18 mouse cellular contexts compared by ENCODE assay signal in genomic region chr3:138210432-138211075, GRCm38 (mm10). TPM values are rescaled to one million over a fixed set of nuclear protein-coding genes. Genes with fewer than 3 reads are reported as not detected.
"Had no signal": no experiment of that assay in that cellular context is flagged by ENCODE, and none has a peak within 500 bp of the region (broad histone marks: within the 10 kb centered on the region; RNA-seq: fewer than 3 reads in every experiment).

No protein-coding gene starts in this region.

- H3K9ac ChIP-seq: liver, embryonic 15.5 days; lung, embryonic 14.5 days; midbrain, embryonic 12.5 days; neural tube, embryonic 13.5 days had no signal

- H3K27ac ChIP-seq: left cerebral cortex, adult 2 months; limb, embryonic 10.5 days; liver, embryonic 15.5 days; midbrain, embryonic 12.5 days; neural tube, embryonic 13.5 days had no signal

- H3K27me3 ChIP-seq: liver, embryonic 15.5 days; midbrain, embryonic 12.5 days; neural tube, embryonic 13.5 days had no signal

- DNase-seq: kidney, adult 8-10 months; kidney, postnatal 25 days; lung, embryonic 14.5 days; right cerebral cortex, adult 18-20 months; right cerebral cortex, postnatal 25 days; thymus, postnatal 36 days had no signal

- H3K4me1 ChIP-seq: liver, embryonic 15.5 days had no signal

- H3K4me3 ChIP-seq: left cerebral cortex, adult 2 months; limb, embryonic 10.5 days; liver, embryonic 15.5 days; midbrain, embryonic 12.5 days; neural tube, embryonic 13.5 days had no signal

- H3K9me3 ChIP-seq: limb, embryonic 10.5 days; liver, embryonic 15.5 days; midbrain, embryonic 12.5 days; neural tube, embryonic 13.5 days had no signal

- H3K36me3 ChIP-seq: limb, embryonic 10.5 days; liver, embryonic 15.5 days; midbrain, embryonic 12.5 days; neural tube, embryonic 13.5 days had no signal

RNA-seq across cellular contexts. Expression of gene Adh7, which starts 7.0 kb away (rescaled TPM):
- total RNA-seq: megakaryocyte-erythroid progenitor cell, adult 5-6 weeks had no signal

RNA-seq across cellular contexts. Expression of gene 4930579F01Rik, which starts 16.9 kb away (rescaled TPM):
- total RNA-seq: layer of hippocampus, postnatal 25 days; left cerebral cortex, adult 2 months; left cerebral cortex, postnatal 14 days; megakaryocyte-erythroid progenitor cell, adult 5-6 weeks had no signal
- polyA plus RNA-seq: limb, embryonic 10.5 days; liver, embryonic 11.5 days; liver, embryonic 15.5 days; midbrain, embryonic 12.5 days; midbrain, embryonic 16.5 days; neural tube, embryonic 13.5 days; small intestine, adult 2 months; thymus, postnatal 0 days had no signal

RNA-seq across cellular contexts. Expression of gene Adh1, which starts 50.2 kb away (rescaled TPM):
- total RNA-seq: megakaryocyte-erythroid progenitor cell, adult 5-6 weeks had no signal
